Mouse (Mus musculus) stomach, embryonic 14.5 days (tissue): ENCODE results near the gene Igsf1. TPM values are rescaled to one million over a fixed set of nuclear protein-coding genes. Genes with fewer than 3 reads are reported as not detected.
A peak's percentile ranks its signal among the peaks of the same experiment; 100 is the strongest.

Experiments
- ATAC-seq: fragments of 200-750 bp; cut with Nextera tagmentation; 2 replicates; pipeline ENCODE4 v1.8.0; 2017; ENCODE audit warnings: low read depth, moderate TSS enrichment; ENCODE audit not compliant: insufficient number of reproducible peaks, insufficient read depth, low FRiP score
- H3K27ac ChIP-seq: fragments of 300-500 bp; sonication (generic); 2 replicates; pipeline ENCODE4 v1.5.1; 2014; ENCODE audit warnings: mild to moderate bottlenecking, low read length, moderate library complexity, mixed read lengths
- H3K27me3 ChIP-seq: fragments of 300-500 bp; sonication (generic); 2 replicates; pipeline ENCODE4 v1.6.1; 2014; ENCODE audit warnings: low read length, control low read depth, mixed read lengths; ENCODE audit not compliant: control insufficient read depth, insufficient read depth
- H3K36me3 ChIP-seq: fragments of 300-500 bp; sonication (generic); 2 replicates; pipeline ENCODE4 v1.6.1; 2014; ENCODE audit warnings: mild to moderate bottlenecking, control low read depth, low read length, moderate library complexity, mixed read lengths; ENCODE audit not compliant: control insufficient read depth, insufficient read depth
- H3K4me1 ChIP-seq: fragments of 300-500 bp; sonication (generic); 2 replicates; pipeline ENCODE4 v1.6.1; 2014; ENCODE audit warnings: low read length, control low read depth, mixed read lengths; ENCODE audit not compliant: control insufficient read depth, insufficient read depth
- H3K4me2 ChIP-seq: fragments of 300-500 bp; sonication (generic); replicated peaks from 2 replicates; pipeline ENCODE4 v1.6.1; 2014; ENCODE audit warnings: low read depth, low read length, control low read depth
- H3K4me3 ChIP-seq: fragments of 300-500 bp; sonication (generic); 2 replicates; pipeline ENCODE4 v1.5.1; 2014; ENCODE audit warnings: low read depth, low read length, control low read depth
- H3K9ac ChIP-seq: fragments of 300-500 bp; sonication (generic); replicated peaks from 2 replicates; pipeline ENCODE4 v1.6.1; 2014; ENCODE audit warnings: low read depth, mild to moderate bottlenecking, control low read depth, low read length, moderate library complexity, mixed read lengths
- H3K9me3 ChIP-seq: fragments of 300-500 bp; sonication (generic); 2 replicates; pipeline ENCODE4 v1.6.1; 2016; ENCODE audit warnings: low read depth, low read length, control low read depth; ENCODE audit not compliant: control insufficient read depth
- WGBS: fragments of 180-500 bp; shearing (Covaris S2); extraction: QIAGEN DNeasy Blood & Tissue Kit; methylation state at CpG from one replicate; pipeline ENCODE4 v1.1.7; 2014; 5-methylcytosine and 5-hydroxymethylcytosine counted together
- polyA plus RNA-seq: library from polyadenylated mRNA; unstranded; fragments of >200 nt; fragmentation: Nextera tagmentation; extraction: Ambion mirVana; gene quantifications from 2 replicates; pipeline ENCODE4 v1.2.1, GENCODE M21; 2014

Igsf1 gene
- 1.5 and 2.1 TPM in 2 replicates for polyA plus RNA-seq

- Histone ChIP-seq H3K4me3 (peak within 1 kb of the TSS; percentile 28), H3K36me3 (no peaks in the 10 kb centered on the region), H3K9ac (no peak within 1 kb of the TSS), H3K4me2 (peak within 1 kb of the TSS; percentile 45), H3K9me3 (no peaks in the 10 kb centered on the region), H3K27ac (no peak within 1 kb of the TSS), H3K4me1 (no peaks in the 10 kb centered on the region), H3K27me3 (no peaks in the 10 kb centered on the region)
- ATAC-seq: peak; percentile 82
- 18% methylated on average over 27 of the region's 28 CpGs for whole genome bisulfite sequencing
Observed at GRCm38 (mm10) chrX:49797213-49798019, at the start of gene Igsf1. Gene Igsf1, minus strand, starts transcription at chrX:49797749.

- Histone ChIP-seq H3K4me1 (no peaks in the 10 kb centered on the region), H3K4me2 (no peak overlapping the region), H3K27me3 (no peaks in the 10 kb centered on the region), H3K4me3 (no peak overlapping the region), H3K27ac (no peak overlapping the region), H3K9me3 (no peaks in the 10 kb centered on the region), H3K9ac (no peak overlapping the region), H3K36me3 (no peaks in the 10 kb centered on the region)
- 20% methylated on average over 2 of the region's 2 CpGs for WGBS
- ATAC-seq: no peak
Observed at GRCm38 (mm10) chrX:49770828-49771227, 26.7 kb downstream of the Igsf1 start.

- no peak overlapping the region for H3K27ac ChIP-seq
- no peaks in the 10 kb centered on the region for H3K9me3 ChIP-seq
- no peak overlapping the region for H3K9ac ChIP-seq
- H3K4me3 ChIP-seq: no peak overlapping the region
- no peaks in the 10 kb centered on the region for H3K27me3 ChIP-seq
- no peaks in the 10 kb centered on the region for H3K4me1 ChIP-seq
- H3K4me2 ChIP-seq: no peak overlapping the region
- ATAC-seq: no peak
- 59% methylated on average over 5 of the region's 5 CpGs for WGBS
- H3K36me3 ChIP-seq: no peaks in the 10 kb centered on the region
Observed at GRCm38 (mm10) chrX:49745192-49745591, 52.4 kb downstream of the Igsf1 start.

GRCm38 (mm10) chrX:49734959-49735358, 62.6 kb downstream of the Igsf1 start, which contains the start of gene Olfr1321:
Gene Olfr1321, minus strand, starts transcription at chrX:49735059.
- no peaks in the 10 kb centered on the region for H3K4me1 ChIP-seq
- no peaks in the 10 kb centered on the region for H3K9me3 ChIP-seq
- WGBS: 84% methylated on average over 2 of the region's 2 CpGs
- no peak within 1 kb of the TSS for H3K4me2 ChIP-seq
- no peak for ATAC-seq
- H3K9ac ChIP-seq: no peak within 1 kb of the TSS
- H3K27ac ChIP-seq: no peak within 1 kb of the TSS
- H3K27me3 ChIP-seq: no peaks in the 10 kb centered on the region
- H3K4me3 ChIP-seq: no peak within 1 kb of the TSS
- no peaks in the 10 kb centered on the region for H3K36me3 ChIP-seq

Other genes starting within 250 kb of the Igsf1 start
- not detected in 2 replicates for gene Olfr1320, start 125.4 kb downstream of the Igsf1 start, polyA plus RNA-seq
- not detected in 2 replicates for gene Olfr1321, start 62.7 kb downstream of the Igsf1 start, polyA plus RNA-seq
- gene Olfr1322, start 93.7 kb upstream of the Igsf1 start, polyA plus RNA-seq: not detected in 2 replicates
- not detected in 2 replicates for gene Olfr1323, start 221.6 kb upstream of the Igsf1 start, polyA plus RNA-seq